ENCODE assay signal across 8 mouse cellular contexts in genomic region chr14:54603038-54603654, GRCm38 (mm10). TPM values are rescaled to one million over a fixed set of nuclear protein-coding genes. Genes with fewer than 3 reads are reported as not detected.
DNase-seq lines count a peak whose midpoint lies in the region; ATAC-seq lines count a peak whose summit lies in the region.

No protein-coding gene starts in this region.

- peak overlapping the region; percentile 39 for H3K4me2 ChIP-seq in lung, embryonic 16.5 days (ENCODE audit: low read depth, low read length)

- peak overlapping the region; percentile 73 for H3K4me3 ChIP-seq in lung, embryonic 16.5 days (ENCODE audit: low read length)

- H3K4me1 ChIP-seq in lung, embryonic 16.5 days (replicated peaks; ENCODE audit: control insufficient read depth, insufficient read depth, low read length) = peaks cover 11% of the 10 kb centered on the region

- H3K9me3 ChIP-seq in lung, embryonic 16.5 days (ENCODE audit: control insufficient read depth, low read length) = no peaks in the 10 kb centered on the region

- H3K27me3 ChIP-seq in lung, embryonic 16.5 days (ENCODE audit: control insufficient read depth, insufficient read depth, low read depth, low read length) = no peaks in the 10 kb centered on the region

- H3K9ac ChIP-seq in lung, embryonic 16.5 days (ENCODE audit: low read length) = peak overlapping the region; percentile 81

- DNase-seq in MEL-GATA-1-ER (ENCODE audit: extremely low read depth, low read depth) = peak; percentile 90
- DNase-seq in cerebellum, adult 8-10 months = peak; percentile 95
- peak; percentile 95 for DNase-seq in forelimb bud, embryonic 11.5 days (ENCODE audit: low read depth, low spot score)
- peak; percentile 75 for DNase-seq in layer of hippocampus, adult 9-10 months (ENCODE audit: low spot score)
- DNase-seq in ovary, postnatal 10 days (ENCODE audit: low spot score) = peak; percentile 79
- peak; percentile 92 to 96 for DNase-seq in thymus, postnatal 10 days (ENCODE audit: low spot score in 2 of 2)

- H3K36me3 ChIP-seq in lung, embryonic 16.5 days (ENCODE audit: control insufficient read depth, insufficient read depth, low read length) = 0 out of 2 replicates have a peak, but pooled peaks cover 4% of the 10 kb centered on the region

- H3K27ac ChIP-seq in lung, embryonic 16.5 days (ENCODE audit: low read length) = peak overlapping the region; percentile 93

- WGBS in lung, embryonic 16.5 days = 1% methylated on average over 46 of the region's 46 CpGs

- peak; percentile 99 to 100 for ATAC-seq in hematopoietic stem cell, adult 5-6 weeks (replicated peaks in 1 of 2; ENCODE audit: insufficient read depth in 1 of 2, low FRiP score in 2 of 2, low TSS enrichment in 1 of 2, low read depth in 1 of 2, poor library complexity in 2 of 2, severe bottlenecking in 2 of 2)
- ATAC-seq in lung, embryonic 16.5 days (ENCODE audit: low read depth) = peak; percentile 99

RNA-seq across cellular contexts. Expression of gene 4931414P19Rik, which starts 2.6 kb away (rescaled TPM):
- total RNA-seq in hematopoietic stem cell, adult 5-6 weeks (2017) = 3.8 and 15.3 TPM in 2 replicates
- 11.6 and 12.7 TPM in 2 replicates for polyA plus RNA-seq in lung, embryonic 16.5 days (2015; fragmentation: Nextera tagmentation; extraction: Ambion mirVana)

RNA-seq across cellular contexts. Expression of gene Psmb5, which starts 14.7 kb away (rescaled TPM):
- 27.2 and 41.8 TPM in 2 replicates for total RNA-seq in hematopoietic stem cell, adult 5-6 weeks (2017)
- 352 and 366 TPM in 2 replicates for polyA plus RNA-seq in lung, embryonic 16.5 days (2015; fragmentation: Nextera tagmentation; extraction: Ambion mirVana)

RNA-seq across cellular contexts. Expression of gene Psmb11, which starts 18.1 kb away (rescaled TPM):
- not detected in 2 replicates for total RNA-seq in hematopoietic stem cell, adult 5-6 weeks (2017)
- 1.2 and 4.3 TPM in 2 replicates for polyA plus RNA-seq in lung, embryonic 16.5 days (2015; fragmentation: Nextera tagmentation; extraction: Ambion mirVana)

RNA-seq across cellular contexts. Expression of gene Ajuba, which starts 25.8 kb away (rescaled TPM):
- total RNA-seq in hematopoietic stem cell, adult 5-6 weeks (2017) = 0.74 and 1.3 TPM in 2 replicates
- 41.1 and 41.2 TPM in 2 replicates for polyA plus RNA-seq in lung, embryonic 16.5 days (2015; fragmentation: Nextera tagmentation; extraction: Ambion mirVana)

RNA-seq across cellular contexts. Expression of gene Gm17606, which starts 37.6 kb away (rescaled TPM):
- not detected in 2 replicates for total RNA-seq in hematopoietic stem cell, adult 5-6 weeks (2017)
- not detected in 2 replicates for polyA plus RNA-seq in lung, embryonic 16.5 days (2015; fragmentation: Nextera tagmentation; extraction: Ambion mirVana)

Comparison
In these comparisons a context has a peak if more than half of its experiments do, and no peak if none do; other contexts are left out.
1. Peak in every context shown above with its lines: DNase-seq, ATAC-seq, H3K4me3 ChIP-seq and H3K27ac ChIP-seq.